Mouse (Mus musculus): Measurements from ENCODE around the gene Slc25a43.
"Not testable (repeated sequence)": the region's sequence is repeated elsewhere in the genome, so short reads cannot be mapped to it uniquely, and the experiment has no call there.

Slc25a43 gene

GRCm38 (mm10) chrX:36777694-36778093 lies 34.2 kb downstream of the Slc25a43 start:
- DNase-seq (ENCODE audit: low spot score in 2 of 2): no peak

- DNase-seq (ENCODE audit: low spot score in 2 of 2): no peak
These were observed 45.9 kb downstream of the Slc25a43 start for GRCm38 (mm10) chrX:36789360-36789759.

DNA sequence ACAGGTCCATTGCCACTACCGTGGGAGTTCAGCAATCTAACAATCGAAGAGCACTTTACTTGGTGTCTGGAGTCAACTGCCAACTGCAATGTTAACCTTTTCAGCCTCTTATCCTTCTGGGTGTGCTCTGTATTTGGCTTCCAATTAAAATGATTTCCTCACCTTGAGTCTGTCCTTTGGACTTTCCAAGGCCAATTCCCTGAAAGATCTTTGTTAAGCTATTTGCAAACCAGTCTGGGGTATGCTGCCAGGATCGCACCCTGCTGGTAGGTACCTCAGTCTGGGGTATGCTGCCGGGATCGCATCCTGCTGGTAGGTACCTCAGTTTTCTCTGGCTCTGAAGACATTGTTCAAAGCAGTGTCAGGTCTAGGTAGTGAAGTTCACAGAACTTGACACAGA lies 51.1 kb downstream of the Slc25a43 start:
- no peak for DNase-seq (ENCODE audit: low spot score in 2 of 2)

DNA sequence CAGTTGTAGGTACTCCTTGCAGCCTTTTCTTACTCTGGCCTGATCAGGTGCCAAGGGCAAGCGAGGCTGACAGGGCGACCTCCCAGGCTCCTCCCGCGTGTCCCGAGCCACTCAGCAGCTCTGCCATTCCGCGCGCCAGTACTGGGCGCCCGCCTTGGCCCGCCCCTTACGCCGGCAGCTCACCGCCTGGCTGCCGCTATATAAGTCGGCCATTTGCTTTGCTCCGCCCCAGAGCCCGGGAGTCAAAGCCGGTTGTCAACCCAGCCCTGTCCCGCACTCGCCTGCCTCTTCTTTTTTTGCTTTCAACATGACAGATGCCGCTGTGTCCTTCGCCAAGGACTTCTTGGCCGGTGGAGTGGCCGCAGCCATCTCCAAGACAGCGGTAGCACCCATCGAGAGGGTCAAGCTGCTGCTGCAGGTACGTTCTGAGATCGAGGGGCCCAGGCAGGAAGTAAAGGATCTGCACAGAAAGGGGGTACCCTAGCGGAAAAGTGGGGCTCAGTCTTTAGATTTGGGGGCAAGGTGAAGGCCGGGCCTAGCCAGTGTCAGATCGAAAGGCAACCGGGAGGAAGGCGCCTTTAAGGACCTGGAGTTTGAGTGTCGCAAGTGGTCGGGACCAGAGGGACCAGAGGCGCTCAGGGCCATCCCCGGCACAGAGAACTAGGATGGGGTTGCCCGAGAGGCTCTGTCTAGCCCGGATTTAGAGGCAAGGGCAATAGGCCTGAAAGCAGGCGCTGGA lies 52.1 kb downstream of the Slc25a43 start, which contains the start of gene Slc25a5:
Slc25a5 (plus strand) TSS at position 228 of the 739 bp plus-strand sequence.
- DNase-seq (ENCODE audit: low spot score in 2 of 2): peak; percentile 86 to 89

DNA sequence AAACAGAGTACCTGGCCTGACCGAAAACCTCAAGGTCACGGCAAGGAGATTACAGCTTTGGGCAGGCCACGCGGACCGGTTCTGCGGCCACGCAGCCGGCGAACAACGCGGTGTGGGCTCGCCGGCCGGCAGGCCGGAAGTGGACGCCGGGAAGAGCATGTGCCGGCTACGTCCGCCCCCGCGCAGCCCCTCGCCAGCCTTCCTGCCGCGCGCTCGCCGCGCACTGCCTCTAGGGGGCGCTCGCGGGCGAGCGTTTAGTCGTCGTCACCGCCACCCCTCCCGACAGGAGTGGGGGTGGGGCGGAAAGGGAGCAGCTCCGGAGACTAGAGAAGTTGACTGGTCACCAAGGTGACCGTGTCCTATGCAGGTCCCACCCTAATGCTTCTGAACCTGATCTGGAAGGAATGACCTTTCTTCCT lies 52.7 kb downstream of the Slc25a43 start:
- DNase-seq (ENCODE audit: low spot score in 2 of 2): peak; percentile 79 to 92

DNA sequence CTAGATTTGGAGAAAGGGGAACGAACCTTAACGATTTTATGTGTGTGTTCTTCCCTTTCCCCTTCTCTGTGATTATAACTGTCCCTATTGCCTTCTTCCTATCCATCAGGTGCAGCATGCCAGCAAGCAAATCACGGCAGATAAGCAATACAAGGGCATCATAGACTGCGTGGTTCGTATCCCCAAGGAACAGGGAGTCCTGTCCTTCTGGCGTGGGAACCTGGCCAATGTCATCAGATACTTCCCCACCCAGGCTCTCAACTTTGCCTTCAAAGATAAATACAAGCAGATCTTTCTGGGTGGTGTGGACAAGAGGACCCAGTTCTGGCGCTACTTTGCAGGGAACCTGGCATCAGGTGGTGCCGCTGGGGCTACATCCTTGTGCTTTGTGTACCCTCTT lies 53.3 kb downstream of the Slc25a43 start:
- DNase-seq (ENCODE audit: low spot score in 2 of 2): not testable (repeated sequence)

GRCm38 (mm10) chrX:36799131-36799879 lies 55.8 kb downstream of the Slc25a43 start:
- no peak for DNase-seq (ENCODE audit: low spot score in 2 of 2)

- DNase-seq (ENCODE audit: low spot score in 2 of 2): no peak
These were observed 59.7 kb downstream of the Slc25a43 start for GRCm38 (mm10) chrX:36803189-36803588.

GRCm38 (mm10) chrX:36804196-36804595 lies 60.7 kb downstream of the Slc25a43 start:
- DNase-seq (ENCODE audit: low spot score in 2 of 2): no peak

GRCm38 (mm10) chrX:36805466-36806235 lies 62.2 kb downstream of the Slc25a43 start:
- DNase-seq (ENCODE audit: low spot score in 2 of 2): no peak

DNA sequence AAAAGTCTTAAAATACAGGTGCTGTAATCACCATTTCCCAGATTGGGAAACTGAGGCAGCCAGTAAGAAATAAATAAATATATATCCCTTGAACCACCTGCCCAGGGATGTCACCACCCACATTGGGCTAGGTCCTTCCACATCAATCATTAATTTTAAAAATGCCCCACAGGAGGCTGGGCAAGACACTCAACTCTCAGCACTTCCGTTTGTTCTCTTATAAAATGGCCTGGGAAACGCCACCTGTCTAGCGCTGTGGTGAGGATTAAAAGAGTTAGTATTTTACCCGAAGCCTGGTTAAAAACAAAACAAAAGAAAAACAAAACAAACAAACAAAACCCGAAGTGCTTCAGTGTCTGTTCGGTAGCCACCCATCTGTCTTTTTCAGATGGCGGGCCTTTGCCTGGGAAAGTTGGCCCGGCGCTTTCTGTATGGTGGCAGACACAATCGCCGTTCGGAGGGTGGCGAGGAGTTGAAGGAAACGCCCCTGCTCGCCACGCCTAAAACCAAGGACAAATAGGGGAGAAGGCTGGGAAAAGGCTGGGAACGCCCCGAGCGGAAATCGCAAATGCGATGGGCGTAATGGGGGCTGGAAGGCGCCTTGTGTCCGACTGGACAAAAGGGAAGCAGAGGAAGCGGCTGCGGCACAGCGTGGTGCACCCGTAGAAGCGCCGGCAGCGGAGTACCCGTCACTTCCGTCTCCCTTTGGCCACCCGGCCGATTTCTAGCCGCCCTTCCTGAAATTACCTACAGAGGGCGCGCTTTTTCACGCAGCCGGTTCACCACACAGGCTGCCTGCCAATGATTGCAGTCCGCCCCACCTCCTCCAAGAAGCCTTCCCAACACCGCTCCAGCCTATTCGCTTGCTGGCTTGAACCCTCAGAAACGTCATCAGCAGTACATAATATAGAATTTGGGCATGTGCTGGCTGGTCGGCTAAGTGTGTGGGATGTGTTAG lies 64.2 kb downstream of the Slc25a43 start:
- DNase-seq (ENCODE audit: low spot score in 2 of 2): peak; percentile 88 to 93

DNA sequence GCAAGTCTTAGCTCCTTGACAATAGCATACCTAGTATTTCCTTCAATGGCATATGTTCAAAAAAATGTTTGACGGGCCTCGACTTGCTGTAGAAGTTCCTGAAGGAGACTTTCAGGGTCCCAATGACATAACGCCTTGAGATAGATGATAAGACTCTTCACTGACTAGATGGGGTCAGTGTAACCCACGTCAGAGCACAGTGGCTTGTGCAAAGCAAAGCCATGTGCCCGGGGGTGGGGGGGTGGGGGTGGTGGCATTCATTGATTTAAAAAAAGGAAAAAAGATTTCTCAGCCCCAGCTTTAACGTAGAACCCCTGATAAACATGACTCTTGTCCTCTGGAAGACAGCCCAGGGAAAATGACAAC lies 64.8 kb downstream of the Slc25a43 start:
- no peak for DNase-seq (ENCODE audit: low spot score in 2 of 2)

DNA sequence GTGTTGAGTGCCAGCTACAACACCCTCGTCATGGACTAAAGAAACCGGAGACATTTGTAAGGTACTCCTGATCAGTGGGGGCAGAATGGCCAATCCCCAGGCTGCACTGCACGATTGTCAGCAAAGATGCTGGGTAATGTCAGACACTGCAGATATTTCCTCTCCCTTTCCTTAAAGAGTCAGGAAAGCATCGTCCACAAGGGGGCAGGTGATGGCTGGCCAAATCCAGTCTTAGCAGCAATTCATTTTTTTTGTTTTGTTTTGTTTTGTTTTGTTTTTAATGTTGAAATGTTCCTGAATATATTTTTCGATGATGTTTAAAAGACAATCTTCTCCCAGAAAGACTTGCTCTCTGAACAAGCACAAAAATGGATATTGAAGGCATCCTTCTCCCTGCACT lies 67.9 kb downstream of the Slc25a43 start:
- no peak for DNase-seq (ENCODE audit: low spot score in 2 of 2)

DNA sequence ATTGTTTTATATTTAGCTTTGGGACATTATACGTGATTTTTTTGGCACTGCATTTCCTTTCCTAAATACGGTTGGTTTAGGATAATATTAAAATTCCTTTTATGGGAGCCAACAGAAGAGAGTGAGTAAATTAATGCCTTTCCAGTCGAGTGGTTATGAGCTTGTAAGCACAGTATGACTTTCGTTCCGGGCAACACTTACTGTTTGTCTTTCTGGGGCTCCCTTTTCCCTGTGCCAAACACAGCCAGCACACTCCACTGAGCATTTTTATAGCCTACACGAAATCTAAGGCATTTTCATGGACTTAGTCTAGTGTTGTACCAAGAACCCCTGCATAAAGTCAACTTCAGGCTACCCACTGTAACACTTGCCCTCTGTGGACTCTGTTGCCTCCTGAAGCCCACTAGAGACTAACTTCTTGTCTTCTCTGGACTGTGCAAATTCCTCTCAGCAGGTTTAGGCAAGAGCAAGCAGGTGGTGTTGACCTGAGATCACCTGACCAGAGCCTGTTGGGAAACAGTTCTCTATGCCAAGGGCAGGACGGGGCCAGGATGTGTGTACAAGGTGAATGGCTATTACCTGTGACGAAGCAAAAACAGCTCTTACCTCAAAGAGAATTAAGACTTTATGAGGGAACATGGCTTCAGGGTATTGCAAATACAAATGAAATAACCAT lies 70.8 kb downstream of the Slc25a43 start:
- no peak for DNase-seq (ENCODE audit: low spot score in 2 of 2)

DNA sequence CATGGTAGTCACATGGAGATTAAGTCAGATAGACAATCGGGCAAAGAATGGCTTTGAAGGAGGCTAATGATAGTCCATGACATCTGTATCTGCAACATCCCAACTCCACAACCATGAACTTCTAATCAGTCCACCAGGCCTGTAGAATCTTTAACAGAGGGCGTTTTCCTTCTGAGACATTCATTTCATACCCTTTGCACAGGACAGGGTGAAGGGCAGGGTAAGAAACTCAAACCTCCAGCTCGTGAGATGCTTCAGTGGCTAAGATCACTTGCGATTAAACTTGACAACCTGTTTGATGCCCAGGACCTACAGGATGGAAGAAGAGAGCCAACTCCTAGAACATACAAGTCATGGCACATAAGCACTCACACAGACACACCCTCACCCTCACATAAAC lies 71.6 kb downstream of the Slc25a43 start:
- DNase-seq (ENCODE audit: low spot score in 2 of 2): no peak

GRCm38 (mm10) chrX:36815439-36815838 lies 72.0 kb downstream of the Slc25a43 start:
- no peak for DNase-seq (ENCODE audit: low spot score in 2 of 2)

DNA sequence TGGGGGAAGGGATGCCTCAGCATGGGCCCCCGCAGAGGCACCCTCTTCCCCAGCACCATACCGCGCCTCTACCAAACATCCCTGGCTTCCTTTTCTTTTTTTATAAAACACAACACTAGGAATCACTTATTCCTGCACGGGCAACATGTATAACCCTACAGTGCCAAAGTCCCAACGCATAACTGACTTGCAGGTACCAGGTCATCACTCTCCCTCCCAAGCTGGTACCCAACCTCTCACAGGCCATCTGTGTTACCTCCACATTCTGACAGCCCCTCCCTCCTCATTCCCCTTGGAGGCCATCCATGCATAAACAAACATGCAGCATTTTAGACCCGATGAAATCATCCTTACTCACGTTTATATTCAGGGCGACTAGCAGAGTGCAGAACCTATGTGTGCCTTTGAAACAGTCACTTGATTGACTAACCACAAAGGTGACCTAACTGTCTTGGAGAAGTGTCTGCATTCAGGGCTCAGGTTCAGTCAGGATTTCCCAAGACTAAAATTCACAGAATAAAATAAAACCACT lies 73.0 kb downstream of the Slc25a43 start:
- DNase-seq (ENCODE audit: low spot score in 2 of 2): no peak

- no peak for DNase-seq (ENCODE audit: low spot score in 2 of 2)
These were observed 73.5 kb downstream of the Slc25a43 start for GRCm38 (mm10) chrX:36816953-36817441.

DNA sequence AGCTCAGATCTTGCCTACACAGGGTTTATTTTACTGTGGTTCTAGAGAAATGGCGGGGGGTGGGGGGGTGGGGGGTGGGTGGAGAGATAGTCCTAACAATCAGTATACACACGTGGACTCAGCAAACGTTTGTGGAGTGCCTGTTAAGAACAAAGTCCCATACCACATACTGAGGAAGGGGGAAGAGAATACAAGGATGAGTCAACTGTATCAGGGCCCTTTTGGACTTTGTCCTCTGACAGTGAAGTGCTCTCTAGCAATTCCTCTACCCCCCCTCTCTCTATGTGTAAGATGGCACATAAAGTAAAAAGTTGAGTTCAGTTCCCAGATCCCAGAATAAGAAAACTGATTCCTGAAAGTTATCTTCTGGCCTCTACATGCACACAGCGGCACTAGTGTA lies 76.1 kb downstream of the Slc25a43 start:
- no peak for DNase-seq (ENCODE audit: low spot score in 2 of 2)

DNA sequence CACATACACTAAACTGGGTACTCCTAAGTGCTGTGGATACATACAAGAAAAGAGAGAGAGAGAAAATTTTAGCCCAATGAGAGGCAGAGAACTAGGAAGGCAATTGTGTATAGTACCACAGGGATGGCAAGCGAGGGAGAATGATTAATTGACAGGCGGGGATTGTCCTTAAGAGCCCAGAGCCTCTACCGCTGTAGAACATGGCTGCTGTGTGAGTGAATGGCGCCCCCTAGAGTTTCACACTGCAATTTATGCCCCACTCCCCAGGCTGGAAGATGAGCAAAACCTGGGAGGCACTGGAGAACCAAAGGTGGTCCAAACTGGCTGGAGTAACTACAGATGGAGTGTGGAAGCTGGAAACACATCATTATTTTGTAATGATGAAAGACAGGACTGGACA lies 76.7 kb downstream of the Slc25a43 start:
- DNase-seq (ENCODE audit: low spot score in 2 of 2): peak; percentile 28 to 69
